Mouse (Mus musculus) stomach, embryonic 16.5 days (tissue): ENCODE results near the gene Gfi1b. TPM values are rescaled to one million over a fixed set of nuclear protein-coding genes. Genes with fewer than 3 reads are reported as not detected.

Experiments used
- ATAC-seq: fragments of 200-750 bp; cut with Nextera tagmentation; 2 replicates; pipeline ENCODE4 v1.8.0; 2017; ENCODE audit warnings: moderate number of reproducible peaks, moderate TSS enrichment; ENCODE audit not compliant: insufficient read depth, low FRiP score
- H3K27ac ChIP-seq: fragments of 300-500 bp; sonication (generic); 2 replicates; pipeline ENCODE4 v1.5.1; 2014; ENCODE audit warnings: low read length
- H3K27me3 ChIP-seq: fragments of 300-500 bp; sonication (generic); 2 replicates; pipeline ENCODE4 v1.6.1; 2014; ENCODE audit warnings: low read length, control low read depth, mixed read lengths; ENCODE audit not compliant: control insufficient read depth, insufficient read depth
- H3K36me3 ChIP-seq: fragments of 300-500 bp; sonication (generic); 2 replicates; pipeline ENCODE4 v1.6.1; 2014; ENCODE audit warnings: low read length; ENCODE audit not compliant: control insufficient read depth, insufficient read depth
- H3K4me1 ChIP-seq: fragments of 300-500 bp; sonication (generic); 2 replicates; pipeline ENCODE4 v1.6.1; 2014; ENCODE audit warnings: low read length, control low read depth, mixed read lengths; ENCODE audit not compliant: control insufficient read depth, insufficient read depth
- H3K4me2 ChIP-seq: fragments of 300-500 bp; sonication (generic); 2 replicates; pipeline ENCODE4 v1.6.1; 2014; ENCODE audit warnings: low read depth, low read length, mixed read lengths
- H3K4me3 ChIP-seq: fragments of 300-500 bp; sonication (generic); replicated peaks from 2 replicates; pipeline ENCODE4 v1.5.1; 2014; ENCODE audit warnings: mild to moderate bottlenecking, low read length
- H3K9ac ChIP-seq: fragments of 300-500 bp; sonication (generic); 2 replicates; pipeline ENCODE4 v1.6.1; 2014; ENCODE audit warnings: low read length
- H3K9me3 ChIP-seq: fragments of 300-500 bp; sonication (generic); replicated peaks from 2 replicates; pipeline ENCODE4 v1.6.1; 2016; ENCODE audit warnings: low read length, control low read depth; ENCODE audit not compliant: control insufficient read depth
- WGBS: fragments of 180-500 bp; shearing (Covaris S2); extraction: QIAGEN DNeasy Blood & Tissue Kit; methylation state at CpG from one replicate; pipeline ENCODE4 v1.1.7; 2014; 5-methylcytosine and 5-hydroxymethylcytosine counted together
- polyA plus RNA-seq: library from polyadenylated mRNA; unstranded; fragments of >200 nt; fragmentation: Nextera tagmentation; extraction: Ambion mirVana; gene quantifications from 2 replicates; pipeline ENCODE4 v1.2.1, GENCODE M21; 2015

Gfi1b gene
- polyA plus RNA-seq, 1 experiment from 2014 or later = 4.3 TPM

- Histone ChIP-seq H3K4me2 (peak overlapping the region; percentile 93), H3K9me3 (no peaks in the 10 kb centered on the region), H3K9ac (peak overlapping the region; percentile 94), H3K4me3 (peak overlapping the region; percentile 98), H3K27me3 (no peaks in the 10 kb centered on the region), H3K36me3 (no peaks in the 10 kb centered on the region), H3K27ac (peak overlapping the region; percentile 90), H3K4me1 (peaks cover 14% of the 10 kb centered on the region)
- 1% methylated on average over 41 of the region's 43 CpGs for WGBS
- peak; percentile 45; the same call in 1 of the 2 replicates for ATAC-seq
Measured at GRCm38 (mm10) chr2:28641435-28641941, 19.7 kb upstream of the Gfi1b start.

- Histone ChIP-seq H3K36me3 (no peaks in the 10 kb centered on the region), H3K27ac (peak within 1 kb of the TSS; percentile 90), H3K9me3 (no peaks in the 10 kb centered on the region), H3K4me1 (peaks cover 14% of the 10 kb centered on the region), H3K4me3 (peak within 1 kb of the TSS; percentile 98), H3K4me2 (peak within 1 kb of the TSS; percentile 93), H3K27me3 (no peaks in the 10 kb centered on the region), H3K9ac (peak within 1 kb of the TSS; percentile 94)
- ATAC-seq = peak; percentile 93
- 2% methylated on average over 47 of the region's 47 CpGs for WGBS
Measured at GRCm38 (mm10) chr2:28640461-28641424, 19.0 kb upstream of the Gfi1b start, which contains the start of gene Tsc1. Gene Tsc1, plus strand, starts transcription at chr2:28641228.

- Histone ChIP-seq H3K4me2 (no peak overlapping the region), H3K27me3 (no peaks in the 10 kb centered on the region), H3K4me1 (peaks cover 14% of the 10 kb centered on the region), H3K27ac (no peak overlapping the region), H3K36me3 (no peaks in the 10 kb centered on the region), H3K4me3 (no peak overlapping the region), H3K9me3 (no peaks in the 10 kb centered on the region), H3K9ac (no peak overlapping the region)
- WGBS = 53% methylated on average over 7 of the region's 7 CpGs
- no peak for ATAC-seq
Measured at GRCm38 (mm10) chr2:28639794-28640193, 18.0 kb upstream of the Gfi1b start.

GRCm38 (mm10) chr2:28638886-28639285, 17.1 kb upstream of the Gfi1b start:
- Histone ChIP-seq H3K27me3 (no peaks in the 10 kb centered on the region), H3K4me1 (peaks cover 14% of the 10 kb centered on the region), H3K27ac (no peak overlapping the region; the same call in 1 of the 2 replicates), H3K9me3 (no peaks in the 10 kb centered on the region), H3K9ac (peak overlapping the region; percentile 46), H3K36me3 (no peaks in the 10 kb centered on the region), H3K4me3 (peak overlapping the region; percentile 7; the same call in 1 of the 2 replicates), H3K4me2 (peak overlapping the region; percentile 45)
- ATAC-seq = no peak
- WGBS = 6% methylated on average over 9 of the region's 9 CpGs

- 19% methylated on average over 9 of the region's 9 CpGs for WGBS
- Histone ChIP-seq H3K27me3 (no peaks in the 10 kb centered on the region), H3K36me3 (no peaks in the 10 kb centered on the region), H3K4me3 (peak overlapping the region; percentile 7; the same call in 1 of the 2 replicates), H3K4me2 (peak overlapping the region; percentile 45), H3K9ac (peak overlapping the region; percentile 46), H3K9me3 (no peaks in the 10 kb centered on the region), H3K27ac (no peak overlapping the region), H3K4me1 (peaks cover 14% of the 10 kb centered on the region)
- no peak for ATAC-seq
Measured at GRCm38 (mm10) chr2:28638352-28638751, 16.6 kb upstream of the Gfi1b start.

GRCm38 (mm10) chr2:28637106-28637845, 15.5 kb upstream of the Gfi1b start:
- H3K9ac ChIP-seq = no peak overlapping the region
- peaks cover 14% of the 10 kb centered on the region for H3K4me1 ChIP-seq
- 53% methylated on average over 9 of the region's 9 CpGs for WGBS

GRCm38 (mm10) chr2:28635199-28635598, 13.4 kb upstream of the Gfi1b start:
- H3K27me3 ChIP-seq = no peaks in the 10 kb centered on the region
- 64% methylated on average over 1 of the region's 1 CpGs for WGBS
- H3K9ac ChIP-seq = no peak overlapping the region
- ATAC-seq = no peak
- H3K4me1 ChIP-seq = peaks cover 4% of the 10 kb centered on the region; the same call in 1 of the 2 replicates
- no peaks in the 10 kb centered on the region for H3K36me3 ChIP-seq
- H3K4me3 ChIP-seq = no peak overlapping the region
- H3K27ac ChIP-seq = no peak overlapping the region
- no peak overlapping the region for H3K4me2 ChIP-seq
- H3K9me3 ChIP-seq = no peaks in the 10 kb centered on the region

More at GRCm38 (mm10) chr2:28637106-28637845, 15.5 kb upstream of the Gfi1b start:
- Histone ChIP-seq H3K27me3 (no peaks in the 10 kb centered on the region), H3K27ac (no peak overlapping the region), H3K36me3 (no peaks in the 10 kb centered on the region), H3K9me3 (no peaks in the 10 kb centered on the region), H3K4me2 (no peak overlapping the region), H3K4me3 (no peak overlapping the region)
- ATAC-seq = no peak

GRCm38 (mm10) chr2:28633136-28633535, 11.4 kb upstream of the Gfi1b start:
- 43% methylated on average over 4 of the region's 4 CpGs for WGBS
- no peaks in the 10 kb centered on the region for H3K9me3 ChIP-seq
- H3K27me3 ChIP-seq = no peaks in the 10 kb centered on the region
- H3K4me2 ChIP-seq = no peak overlapping the region
- no peaks in the 10 kb centered on the region for H3K36me3 ChIP-seq
- no peak for ATAC-seq
- H3K4me1 ChIP-seq = 0 out of 2 replicates have a peak, but pooled peaks cover 3% of the 10 kb centered on the region
- H3K9ac ChIP-seq = no peak overlapping the region
- H3K4me3 ChIP-seq = no peak overlapping the region
- H3K27ac ChIP-seq = no peak overlapping the region
